Mouse (Mus musculus): ENCODE data around the gene Zdhhc22. TPM values are rescaled to one million over a fixed set of nuclear protein-coding genes. Genes with fewer than 3 reads are reported as not detected.
A peak's percentile ranks its signal among the peaks of the same experiment; 100 is the strongest.

Gene Zdhhc22
- polyA plus RNA-seq, 1 experiment from 2014 or later = 0.15 TPM

DNA sequence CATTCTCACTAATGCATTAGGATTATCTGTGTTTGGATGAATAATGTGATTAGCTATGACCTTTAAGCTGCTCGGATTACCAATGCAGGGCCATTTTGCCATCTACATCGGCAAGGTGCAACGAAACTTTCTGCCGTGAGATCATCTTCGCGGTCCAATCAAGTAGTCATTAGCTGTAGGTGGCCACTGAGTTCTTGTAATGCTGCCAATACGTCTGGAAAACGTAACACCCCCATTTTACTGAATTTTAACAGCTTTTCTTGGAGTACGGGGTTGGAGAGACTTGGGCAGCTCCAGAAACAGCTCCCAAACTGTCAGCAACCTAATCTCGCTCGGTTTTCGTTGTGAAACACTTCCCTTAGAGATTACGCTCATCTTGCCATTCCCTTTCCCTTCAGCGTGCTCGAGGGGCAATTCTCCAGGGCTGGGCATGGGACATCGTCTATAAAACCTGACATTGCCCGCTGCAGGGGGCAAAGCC lies 43.9 kb downstream of the Zdhhc22 start:
- Histone ChIP-seq H3K27me3 (no peaks in the 10 kb centered on the region), H3K9me3 (no peaks in the 10 kb centered on the region), H3K4me3 (peak overlapping the region; percentile 57), H3K9ac (peak overlapping the region; percentile 85), H3K4me2 (peak overlapping the region; percentile 91), H3K4me1 (peaks cover 36% of the 10 kb centered on the region), H3K36me3 (no peaks in the 10 kb centered on the region), H3K27ac (peak overlapping the region; percentile 97)
- ATAC-seq (ENCODE audit: insufficient number of reproducible peaks, insufficient read depth, low FRiP score, low TSS enrichment, low read depth) = no peak
- under 1% methylated on average over 17 of the region's 17 CpGs for WGBS

DNA sequence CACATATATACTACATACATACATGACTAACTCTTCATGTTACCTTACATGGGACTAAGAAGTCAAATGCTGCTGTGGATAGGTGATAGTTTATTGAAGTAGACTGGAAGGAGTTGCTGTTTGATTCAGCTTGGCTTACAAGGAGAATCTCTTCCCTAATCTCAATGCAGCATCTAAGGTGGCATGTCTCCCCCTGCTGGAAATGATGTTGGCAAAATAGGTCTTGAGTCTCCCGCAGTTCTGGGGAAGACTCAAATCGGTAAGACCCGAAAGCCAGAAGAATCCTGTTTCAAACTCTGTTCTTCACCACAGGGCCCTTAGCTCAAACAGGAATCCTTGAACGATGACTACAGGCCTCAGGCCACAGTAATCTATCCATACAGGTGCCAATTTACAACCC lies 45.1 kb downstream of the Zdhhc22 start:
- 2% methylated on average over 4 of the region's 4 CpGs for WGBS

DNA sequence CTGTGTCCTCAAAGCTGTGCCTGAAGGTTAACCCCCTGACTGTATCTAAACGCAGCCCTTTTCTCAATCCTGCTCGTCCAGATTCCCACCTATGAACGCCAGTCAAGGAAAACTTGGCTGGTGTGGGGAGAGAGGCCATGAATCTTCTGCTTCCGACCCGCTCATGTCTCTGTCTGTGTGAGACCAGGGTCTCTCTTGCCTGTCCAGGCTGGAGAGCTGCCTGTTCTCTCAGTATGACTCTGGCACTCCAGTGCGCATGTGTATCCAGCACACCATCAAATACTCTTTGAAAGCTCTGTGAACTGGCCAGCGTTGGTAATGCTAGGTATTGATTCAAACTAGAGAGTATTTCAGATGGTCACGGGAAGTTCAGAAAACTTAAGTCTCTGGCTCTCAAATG lies 46.8 kb downstream of the Zdhhc22 start:
- Histone ChIP-seq H3K4me2 (no peak overlapping the region), H3K4me1 (peaks cover 30% of the 10 kb centered on the region), H3K36me3 (no peaks in the 10 kb centered on the region), H3K9me3 (no peaks in the 10 kb centered on the region), H3K4me3 (no peak overlapping the region), H3K27me3 (no peaks in the 10 kb centered on the region), H3K27ac (no peak overlapping the region), H3K9ac (no peak overlapping the region)
- no peak for ATAC-seq (ENCODE audit: insufficient number of reproducible peaks, insufficient read depth, low FRiP score, low TSS enrichment, low read depth)
- WGBS = 89% methylated on average over 8 of the region's 8 CpGs

More for the DNA sequence above, 45.1 kb downstream of the Zdhhc22 start:
- H3K36me3 ChIP-seq = no peaks in the 10 kb centered on the region
- no peak for ATAC-seq (ENCODE audit: insufficient number of reproducible peaks, insufficient read depth, low FRiP score, low TSS enrichment, low read depth)
- H3K4me3 ChIP-seq = no peak overlapping the region
- H3K4me1 ChIP-seq = peaks cover 42% of the 10 kb centered on the region
- H3K9me3 ChIP-seq = no peaks in the 10 kb centered on the region
- H3K27ac ChIP-seq = no peak overlapping the region
- no peaks in the 10 kb centered on the region for H3K27me3 ChIP-seq
- no peak overlapping the region for H3K9ac ChIP-seq
- no peak overlapping the region for H3K4me2 ChIP-seq

DNA sequence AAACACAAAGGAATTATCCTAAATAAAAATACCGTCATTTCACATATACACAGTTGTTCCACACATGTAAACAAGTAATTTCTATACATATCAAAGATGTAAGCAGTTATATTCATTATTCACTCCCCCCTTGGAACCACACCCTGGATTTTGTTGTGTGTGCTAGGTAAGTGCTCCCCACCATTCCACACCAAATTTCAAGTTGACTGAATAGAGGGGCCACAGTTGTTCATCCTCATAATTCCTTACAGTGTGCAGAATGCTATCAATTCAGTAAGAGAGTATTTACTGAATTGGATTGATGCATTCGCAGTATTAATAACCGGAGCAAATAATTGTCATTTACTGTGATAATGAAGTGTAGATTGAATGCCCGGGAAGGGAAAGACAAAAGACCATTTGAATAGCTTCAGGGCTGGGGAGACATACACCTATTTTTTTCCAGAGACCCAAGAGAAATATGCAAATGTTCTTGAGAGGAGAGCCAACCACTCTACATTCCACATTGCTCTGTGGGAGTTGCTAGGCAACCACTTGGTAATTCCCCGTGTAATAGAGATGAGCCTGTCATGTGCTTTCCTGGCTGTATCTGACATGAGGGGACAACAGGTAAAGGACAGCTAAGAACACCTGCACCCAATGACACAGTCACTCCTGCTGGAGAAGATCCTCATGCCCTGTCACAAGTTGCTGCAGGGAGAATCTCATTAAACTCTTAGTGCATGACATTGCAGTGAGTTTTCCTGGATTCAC lies 48.3 kb downstream of the Zdhhc22 start:
- no peak for ATAC-seq (ENCODE audit: insufficient number of reproducible peaks, insufficient read depth, low FRiP score, low TSS enrichment, low read depth)
- 44% methylated on average over 5 of the region's 5 CpGs for WGBS
- H3K4me1 ChIP-seq = peaks cover 27% of the 10 kb centered on the region

DNA sequence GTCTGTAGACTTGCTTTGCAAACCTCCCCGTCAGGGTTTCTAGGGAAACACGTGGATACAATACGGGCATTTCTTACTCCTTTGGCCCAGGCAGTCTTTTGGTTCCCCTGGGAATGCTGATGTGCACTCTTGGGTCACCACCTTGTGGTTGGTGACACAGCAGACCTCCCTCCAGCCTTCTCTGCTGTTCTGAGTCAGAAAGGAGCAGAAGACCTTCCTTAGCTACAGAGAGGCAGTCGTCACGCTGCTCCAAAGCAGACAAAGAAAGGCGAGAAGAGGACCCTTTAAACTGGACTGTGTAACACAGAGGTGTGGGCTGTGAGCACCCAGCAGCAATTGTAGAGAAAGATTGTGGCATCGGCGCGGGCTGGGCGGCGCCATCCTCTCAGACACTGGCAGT lies 49.1 kb downstream of the Zdhhc22 start:
- ATAC-seq (ENCODE audit: insufficient number of reproducible peaks, insufficient read depth, low FRiP score, low TSS enrichment, low read depth) = no peak
- H3K9ac ChIP-seq = no peak overlapping the region
- H3K4me3 ChIP-seq = no peak overlapping the region
- H3K4me1 ChIP-seq = peaks cover 29% of the 10 kb centered on the region
- 47% methylated on average over 11 of the region's 11 CpGs for WGBS
- no peaks in the 10 kb centered on the region for H3K36me3 ChIP-seq
- H3K9me3 ChIP-seq = no peaks in the 10 kb centered on the region
- H3K27ac ChIP-seq = no peak overlapping the region
- H3K27me3 ChIP-seq = no peaks in the 10 kb centered on the region
- no peak overlapping the region for H3K4me2 ChIP-seq

More for the DNA sequence above, 48.3 kb downstream of the Zdhhc22 start:
- Histone ChIP-seq H3K4me3 (no peak overlapping the region), H3K27me3 (no peaks in the 10 kb centered on the region), H3K9ac (no peak overlapping the region), H3K4me2 (no peak overlapping the region), H3K36me3 (no peaks in the 10 kb centered on the region), H3K27ac (no peak overlapping the region), H3K9me3 (no peaks in the 10 kb centered on the region)

DNA sequence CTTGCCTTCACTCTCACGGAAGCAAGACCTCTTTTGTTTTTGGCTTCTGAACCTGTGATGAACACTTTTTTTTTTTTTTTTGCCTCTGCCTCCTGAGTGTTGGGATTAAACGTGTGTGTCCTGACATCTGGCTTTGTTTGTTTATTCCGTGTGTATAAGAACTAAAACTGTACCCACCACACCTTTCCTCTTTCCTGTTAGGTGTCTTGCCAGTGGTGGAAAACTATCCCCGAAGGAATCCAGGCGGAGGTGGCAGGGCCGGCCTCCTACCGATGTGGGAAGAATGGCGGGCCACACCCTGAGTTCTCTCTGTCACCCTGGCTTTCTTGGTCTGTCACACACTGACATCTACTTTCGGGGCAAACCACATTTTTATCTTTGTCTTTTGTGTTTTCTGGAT lies 51.7 kb downstream of the Zdhhc22 start:
- Histone ChIP-seq H3K4me3 (no peak overlapping the region), H3K9ac (no peak overlapping the region), H3K36me3 (no peaks in the 10 kb centered on the region), H3K4me1 (peaks cover 31% of the 10 kb centered on the region), H3K27ac (no peak overlapping the region), H3K9me3 (no peaks in the 10 kb centered on the region), H3K27me3 (no peaks in the 10 kb centered on the region), H3K4me2 (no peak overlapping the region)
- WGBS = 73% methylated on average over 9 of the region's 9 CpGs
- ATAC-seq (ENCODE audit: insufficient number of reproducible peaks, insufficient read depth, low FRiP score, low TSS enrichment, low read depth) = no peak

DNA sequence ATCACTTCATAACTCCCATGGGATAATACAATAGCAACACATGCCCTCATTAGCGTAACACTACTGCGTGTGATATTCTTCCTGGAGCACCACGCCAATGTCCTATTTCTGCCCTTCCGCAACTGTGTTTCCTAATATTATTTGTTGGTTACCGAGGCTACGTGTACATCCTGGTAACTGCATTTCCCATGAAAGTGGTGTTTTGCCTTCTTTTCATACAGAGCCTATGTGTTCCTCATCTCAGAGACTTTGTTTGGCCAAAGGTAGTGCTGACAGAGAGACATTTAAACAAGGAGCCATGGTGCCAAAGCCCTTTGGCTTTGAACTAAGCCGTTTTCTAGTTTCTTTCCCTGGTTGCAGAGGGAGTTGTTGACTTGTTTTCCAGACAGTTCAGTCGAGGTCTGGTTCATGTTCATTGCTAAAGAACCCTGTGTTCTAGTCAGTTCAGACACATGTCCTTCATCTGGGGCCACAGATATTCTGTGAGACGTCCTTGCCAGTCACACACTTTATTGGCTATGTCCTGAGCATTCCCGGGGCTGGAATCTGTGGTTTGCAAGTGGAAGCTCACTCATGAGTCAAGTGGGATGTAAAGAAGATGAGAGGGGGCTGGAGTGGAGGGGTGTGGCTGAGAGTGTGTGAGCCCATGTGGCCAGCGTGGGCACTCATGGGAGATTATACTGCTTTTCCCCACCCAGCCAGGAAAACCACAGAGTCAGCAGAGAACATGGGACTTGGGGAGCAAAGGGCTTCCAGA lies 53.5 kb downstream of the Zdhhc22 start:
- H3K9me3 ChIP-seq = no peaks in the 10 kb centered on the region
- WGBS = 75% methylated on average over 11 of the region's 11 CpGs

DNA sequence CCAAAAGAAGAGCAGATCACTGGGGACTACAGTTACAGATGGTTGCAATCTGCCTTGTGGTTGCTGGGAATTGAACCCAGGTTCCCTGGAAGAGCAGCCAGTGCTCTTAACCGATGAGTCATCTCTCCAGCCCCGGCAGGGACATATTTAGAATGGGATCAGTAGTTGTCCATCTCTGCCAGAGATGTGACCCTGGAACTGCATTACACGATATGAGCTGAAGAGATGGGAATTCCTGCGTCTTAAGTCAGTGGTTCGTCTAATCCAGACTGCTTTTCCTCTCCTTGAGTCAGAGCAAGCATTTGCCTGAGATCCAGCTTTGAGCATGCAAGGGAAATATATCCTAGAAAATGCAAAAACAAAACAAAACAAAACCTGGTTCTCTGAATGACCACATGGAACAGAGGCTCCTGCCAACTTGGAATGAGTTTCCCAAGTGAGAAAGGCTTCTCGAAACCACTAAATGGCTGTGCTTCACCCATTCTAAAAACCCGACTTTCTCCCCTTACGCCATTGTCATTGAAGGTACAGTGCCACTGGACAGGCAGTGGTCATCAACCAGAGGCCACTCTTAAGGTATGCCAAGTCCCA lies 54.4 kb downstream of the Zdhhc22 start:
- H3K36me3 ChIP-seq = no peaks in the 10 kb centered on the region
- H3K27ac ChIP-seq = no peak overlapping the region
- H3K9me3 ChIP-seq = no peaks in the 10 kb centered on the region
- H3K27me3 ChIP-seq = no peaks in the 10 kb centered on the region
- ATAC-seq (ENCODE audit: insufficient number of reproducible peaks, insufficient read depth, low FRiP score, low TSS enrichment, low read depth) = no peak
- peaks cover 14% of the 10 kb centered on the region; the same call in 1 of the 2 replicates for H3K4me1 ChIP-seq
- no peak overlapping the region for H3K4me2 ChIP-seq
- no peak overlapping the region for H3K9ac ChIP-seq
- no peak overlapping the region for H3K4me3 ChIP-seq
- WGBS = 60% methylated on average over 8 of the region's 8 CpGs

More for the DNA sequence above, 53.5 kb downstream of the Zdhhc22 start:
- no peak overlapping the region; the same call in 1 of the 2 replicates for H3K27ac ChIP-seq
- H3K4me2 ChIP-seq = no peak overlapping the region
- no peak overlapping the region for H3K4me3 ChIP-seq
- peaks cover 22% of the 10 kb centered on the region for H3K4me1 ChIP-seq
- H3K36me3 ChIP-seq = no peaks in the 10 kb centered on the region
- ATAC-seq (ENCODE audit: insufficient number of reproducible peaks, insufficient read depth, low FRiP score, low TSS enrichment, low read depth) = no peak
- H3K9ac ChIP-seq = no peak overlapping the region
- H3K27me3 ChIP-seq = no peaks in the 10 kb centered on the region

DNA sequence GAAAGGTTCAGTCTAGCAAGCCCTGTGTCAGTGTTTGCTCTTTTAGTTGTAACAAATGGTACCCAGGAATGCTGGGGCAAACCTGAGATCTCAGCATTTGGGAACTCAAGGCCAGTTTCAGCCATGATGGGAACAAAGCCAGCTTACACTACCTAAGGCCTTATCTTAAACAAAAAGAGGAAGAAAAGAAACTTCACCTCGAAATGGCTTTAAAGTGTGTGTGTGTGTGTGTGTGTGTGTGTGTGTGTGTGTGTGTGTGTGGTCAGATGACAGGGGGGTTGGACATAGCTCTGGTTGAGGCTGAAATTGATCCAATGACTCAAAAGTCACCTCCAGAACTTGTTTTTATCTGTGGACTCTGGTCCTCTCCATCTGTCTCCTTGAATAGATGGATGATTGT lies 55.5 kb downstream of the Zdhhc22 start:
- H3K27ac ChIP-seq = no peak overlapping the region
- ATAC-seq (ENCODE audit: insufficient number of reproducible peaks, insufficient read depth, low FRiP score, low TSS enrichment, low read depth) = no peak
- WGBS = 84% methylated on average over 1 of the region's 1 CpGs
- no peak overlapping the region for H3K4me2 ChIP-seq
- no peaks in the 10 kb centered on the region for H3K9me3 ChIP-seq
- no peaks in the 10 kb centered on the region for H3K27me3 ChIP-seq
- peaks cover 14% of the 10 kb centered on the region; the same call in 1 of the 2 replicates for H3K4me1 ChIP-seq
- no peak overlapping the region for H3K4me3 ChIP-seq
- no peak overlapping the region for H3K9ac ChIP-seq
- no peaks in the 10 kb centered on the region for H3K36me3 ChIP-seq

DNA sequence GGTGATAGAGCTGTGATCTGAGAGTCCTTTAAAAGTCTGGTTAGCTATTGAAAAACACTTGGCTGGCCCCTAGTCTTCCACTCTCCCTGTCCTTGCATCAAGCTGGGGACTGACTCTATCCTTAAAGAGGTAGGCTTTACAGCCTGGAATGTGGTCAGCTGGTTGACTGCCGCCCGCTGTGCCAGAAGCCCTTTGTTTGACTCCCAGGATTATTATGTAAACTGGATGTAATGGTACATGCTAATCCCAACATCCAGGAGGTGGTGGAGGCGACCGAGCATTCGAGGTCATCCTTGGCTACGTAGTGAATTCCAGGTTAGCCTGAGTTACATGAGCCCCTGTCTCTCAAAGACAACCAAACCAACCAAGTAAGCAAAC lies 57.7 kb downstream of the Zdhhc22 start:
- Histone ChIP-seq H3K4me2 (no peak overlapping the region), H3K27me3 (no peaks in the 10 kb centered on the region), H3K9me3 (peaks cover 2% of the 10 kb centered on the region; the same call in 1 of the 2 replicates), H3K4me3 (no peak overlapping the region), H3K9ac (no peak overlapping the region), H3K4me1 (peaks cover 14% of the 10 kb centered on the region; the same call in 1 of the 2 replicates), H3K27ac (no peak overlapping the region), H3K36me3 (no peaks in the 10 kb centered on the region)
- WGBS = 29% methylated on average over 6 of the region's 6 CpGs
- ATAC-seq (ENCODE audit: insufficient number of reproducible peaks, insufficient read depth, low FRiP score, low TSS enrichment, low read depth) = no peak

DNA sequence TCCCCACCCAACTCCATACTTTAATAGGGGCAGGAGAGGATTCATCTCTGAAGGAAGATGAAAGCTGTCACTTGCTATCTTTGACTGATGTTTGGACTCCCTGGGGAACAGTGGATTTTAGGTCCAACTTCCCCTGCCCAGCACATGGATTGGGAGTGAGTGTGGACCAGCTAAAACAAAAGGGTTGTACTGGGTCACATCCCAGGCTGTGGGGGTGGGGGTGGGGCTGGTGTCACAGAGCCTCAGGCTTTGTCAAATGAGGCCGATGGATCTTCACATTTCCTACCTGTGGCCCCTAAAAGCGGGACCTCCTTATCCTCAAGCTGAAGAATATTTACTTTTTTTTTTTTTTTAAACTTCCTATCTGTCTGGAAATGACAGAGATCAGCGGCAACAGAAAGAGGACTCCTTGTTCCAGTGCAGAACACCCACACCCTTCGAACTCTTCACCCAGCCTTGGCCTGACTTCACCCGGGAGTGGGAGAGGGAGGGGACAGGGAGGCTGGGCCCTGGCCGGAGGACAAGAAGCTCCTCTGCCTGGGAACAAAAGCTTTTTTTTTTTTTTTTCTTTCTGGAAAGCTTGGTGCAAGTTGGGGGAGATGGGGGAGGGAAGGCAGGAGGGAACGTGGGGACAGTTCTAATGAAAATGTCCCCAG lies 58.2 kb downstream of the Zdhhc22 start:
- Histone ChIP-seq H3K36me3 (no peaks in the 10 kb centered on the region), H3K9me3 (peaks cover 2% of the 10 kb centered on the region; the same call in 1 of the 2 replicates), H3K4me2 (no peak overlapping the region), H3K9ac (no peak overlapping the region), H3K4me1 (peaks cover 11% of the 10 kb centered on the region; the same call in 1 of the 2 replicates), H3K27me3 (no peaks in the 10 kb centered on the region), H3K4me3 (no peak overlapping the region), H3K27ac (no peak overlapping the region)
- 11% methylated on average over 7 of the region's 7 CpGs for WGBS
- 0 out of 2 replicates have a peak, but pooled peaks have one; percentile 10 for ATAC-seq (ENCODE audit: insufficient number of reproducible peaks, insufficient read depth, low FRiP score, low TSS enrichment, low read depth)

Data from embryonic facial prominence, embryonic 13.5 days (tissue).